Mouse (Mus musculus): ENCODE measurements around the gene Pparg. TPM values are rescaled to one million over a fixed set of nuclear protein-coding genes. Genes with fewer than 3 reads are reported as not detected.

Gene Pparg
- polyA plus RNA-seq, 1 experiment from 2014 or later, result 13.9 TPM

DNA sequence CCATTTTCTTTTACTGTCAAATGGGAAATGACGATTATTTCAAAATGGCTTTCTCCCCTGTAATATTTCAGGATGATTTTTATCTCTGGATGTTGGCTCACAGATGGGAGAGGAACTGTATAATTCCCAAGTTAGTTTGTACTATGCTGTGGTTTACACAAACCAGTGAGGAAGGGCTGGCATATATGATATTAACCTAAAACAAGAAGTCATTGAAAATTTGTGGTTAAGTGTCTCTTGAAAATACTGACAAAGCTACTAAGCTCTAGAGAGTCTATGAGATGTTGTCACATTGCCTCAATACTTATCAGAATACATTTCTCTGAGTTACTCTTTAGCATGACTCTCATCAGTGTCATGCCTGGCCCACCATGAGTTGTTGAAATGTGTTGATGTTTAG is 73.3 kb downstream of the Pparg start:
- Histone ChIP-seq H3K4me3 (ENCODE audit: low read length) (no peak overlapping the region), H3K4me1 (ENCODE audit: control insufficient read depth, insufficient read depth, low read length) (no peaks in the 10 kb centered on the region), H3K36me3 (ENCODE audit: control insufficient read depth, insufficient read depth, low read length) (no peaks in the 10 kb centered on the region), H3K9ac (ENCODE audit: low read depth, low read length) (no peak overlapping the region), H3K9me3 (ENCODE audit: control insufficient read depth, low read length) (no peaks in the 10 kb centered on the region), H3K27ac (ENCODE audit: low read length) (no peak overlapping the region), H3K4me2 (ENCODE audit: low read depth, low read length) (no peak overlapping the region), H3K27me3 (replicated peaks; ENCODE audit: control insufficient read depth, insufficient read depth, low read length) (no peaks in the 10 kb centered on the region)
- no peak for ATAC-seq
- WGBS, result 76% methylated on average over 1 of the region's 1 CpGs

DNA sequence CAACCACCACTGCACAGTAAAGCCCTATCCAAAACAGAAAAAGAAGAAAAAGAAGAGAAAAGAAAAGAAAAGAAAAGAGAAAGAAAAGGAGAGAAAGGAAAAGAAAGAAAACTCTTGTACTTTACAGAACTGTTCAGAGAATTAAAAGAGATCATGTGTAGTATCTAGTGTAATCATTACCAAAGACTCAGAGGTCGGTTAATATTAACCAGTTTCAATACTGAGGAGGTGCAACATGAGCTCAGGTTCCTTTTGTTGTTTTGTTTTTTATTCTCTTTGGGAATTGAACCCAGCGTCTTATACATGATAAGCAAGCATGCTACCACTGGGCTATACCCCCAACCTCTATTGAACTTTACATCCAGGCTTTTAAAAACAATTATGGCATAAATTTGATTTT is 74.1 kb downstream of the Pparg start:
- Histone ChIP-seq H3K36me3 (ENCODE audit: control insufficient read depth, insufficient read depth, low read length) (no peaks in the 10 kb centered on the region), H3K27ac (ENCODE audit: low read length) (no peak overlapping the region), H3K9ac (ENCODE audit: low read depth, low read length) (no peak overlapping the region), H3K4me2 (ENCODE audit: low read depth, low read length) (no peak overlapping the region), H3K4me3 (ENCODE audit: low read length) (no peak overlapping the region), H3K27me3 (replicated peaks; ENCODE audit: control insufficient read depth, insufficient read depth, low read length) (no peaks in the 10 kb centered on the region), H3K4me1 (ENCODE audit: control insufficient read depth, insufficient read depth, low read length) (no peaks in the 10 kb centered on the region), H3K9me3 (ENCODE audit: control insufficient read depth, low read length) (no peaks in the 10 kb centered on the region)
- 60% methylated on average over 2 of the region's 2 CpGs for WGBS
- no peak for ATAC-seq

DNA sequence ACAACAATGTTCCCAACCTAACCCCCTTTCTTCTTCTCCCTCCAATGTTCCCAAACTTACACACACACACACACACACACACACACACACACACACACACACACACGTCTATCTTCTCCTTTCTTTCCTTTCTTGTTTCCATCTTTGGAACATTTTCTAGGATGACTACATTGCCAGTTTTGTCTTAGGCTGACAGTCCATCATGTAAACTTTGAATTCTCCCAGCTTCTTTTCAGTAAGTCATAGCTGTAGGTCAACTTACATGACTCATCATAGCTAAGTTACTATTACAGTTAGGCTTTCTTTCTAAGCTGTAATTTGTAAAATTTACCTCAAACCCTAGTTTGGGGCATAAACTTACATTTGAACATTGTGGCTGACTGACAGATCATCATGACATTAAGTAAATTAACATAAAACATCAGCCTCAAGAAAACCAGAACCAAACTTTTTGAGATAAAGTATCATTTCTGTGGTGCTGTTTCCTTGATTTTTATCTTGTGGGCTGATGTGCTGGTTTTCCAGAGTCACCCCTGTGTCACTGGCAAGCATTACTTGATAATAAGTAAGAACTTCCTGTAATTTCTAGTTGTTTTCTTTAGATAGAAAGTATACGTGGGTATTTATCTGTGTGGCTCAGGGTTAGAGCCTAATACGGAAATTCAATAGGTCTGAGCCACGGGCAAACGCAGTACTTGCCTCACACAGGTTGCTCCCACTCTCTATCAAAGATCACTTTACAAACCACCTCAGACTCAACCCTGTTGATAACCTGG is 79.7 kb downstream of the Pparg start:
- Histone ChIP-seq H3K9me3 (ENCODE audit: control insufficient read depth, low read length) (no peaks in the 10 kb centered on the region), H3K4me1 (ENCODE audit: control insufficient read depth, insufficient read depth, low read length) (no peaks in the 10 kb centered on the region), H3K27me3 (replicated peaks; ENCODE audit: control insufficient read depth, insufficient read depth, low read length) (no peaks in the 10 kb centered on the region), H3K27ac (ENCODE audit: low read length) (no peak overlapping the region), H3K9ac (ENCODE audit: low read depth, low read length) (no peak overlapping the region), H3K4me2 (ENCODE audit: low read depth, low read length) (no peak overlapping the region), H3K36me3 (ENCODE audit: control insufficient read depth, insufficient read depth, low read length) (no peaks in the 10 kb centered on the region), H3K4me3 (ENCODE audit: low read length) (no peak overlapping the region)
- 72% methylated on average over 5 of the region's 5 CpGs for WGBS
- no peak for ATAC-seq

DNA sequence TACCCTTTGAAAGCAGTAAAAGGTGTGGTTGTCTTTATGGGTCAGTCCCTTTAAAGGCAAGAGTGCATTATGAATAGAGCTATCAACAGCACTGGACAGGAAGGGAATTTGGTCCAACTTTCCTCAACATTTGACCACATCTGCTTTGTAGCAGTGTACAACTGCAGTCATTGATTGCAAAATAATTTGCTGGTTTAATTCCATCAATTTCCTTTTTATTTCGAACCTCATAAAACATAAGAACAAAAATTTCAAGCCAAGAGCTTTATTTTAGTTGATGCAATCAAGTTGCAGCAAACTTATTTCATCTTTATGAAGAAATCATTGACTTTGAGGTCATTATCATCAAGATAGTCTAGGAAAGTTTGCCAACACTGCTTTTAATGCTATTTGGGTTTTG is 91.8 kb downstream of the Pparg start:
- WGBS, result 72% methylated on average over 1 of the region's 1 CpGs
- Histone ChIP-seq H3K9ac (ENCODE audit: low read depth, low read length) (no peak overlapping the region), H3K4me2 (ENCODE audit: low read depth, low read length) (no peak overlapping the region), H3K4me1 (ENCODE audit: control insufficient read depth, insufficient read depth, low read length) (no peaks in the 10 kb centered on the region), H3K27me3 (replicated peaks; ENCODE audit: control insufficient read depth, insufficient read depth, low read length) (no peaks in the 10 kb centered on the region), H3K4me3 (ENCODE audit: low read length) (no peak overlapping the region), H3K27ac (ENCODE audit: low read length) (no peak overlapping the region), H3K9me3 (ENCODE audit: control insufficient read depth, low read length) (no peaks in the 10 kb centered on the region), H3K36me3 (ENCODE audit: control insufficient read depth, insufficient read depth, low read length) (no peaks in the 10 kb centered on the region)
- ATAC-seq, result no peak

DNA sequence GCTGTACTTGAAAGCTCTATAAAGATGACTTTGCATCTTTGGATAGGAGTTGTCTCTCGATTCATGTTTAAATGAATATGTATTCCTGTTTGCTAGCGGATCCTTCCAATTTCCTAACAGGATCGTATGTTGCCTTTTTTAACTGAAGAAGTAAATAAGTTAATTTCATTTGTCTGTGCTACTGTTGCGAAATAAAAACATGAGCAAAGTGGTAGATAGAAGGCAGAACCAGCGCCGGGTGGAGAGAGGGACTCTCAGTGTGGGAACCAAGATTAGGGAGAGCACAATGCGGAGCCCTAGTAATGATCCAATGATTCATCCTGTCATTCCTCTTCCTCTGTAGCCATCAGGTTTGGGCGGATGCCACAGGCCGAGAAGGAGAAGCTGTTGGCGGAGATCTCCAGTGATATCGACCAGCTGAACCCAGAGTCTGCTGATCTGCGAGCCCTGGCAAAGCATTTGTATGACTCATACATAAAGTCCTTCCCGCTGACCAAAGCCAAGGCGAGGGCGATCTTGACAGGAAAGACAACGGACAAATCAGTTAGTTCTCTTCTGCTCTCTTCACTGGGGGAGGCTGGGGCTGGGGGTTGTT is 102.1 kb downstream of the Pparg start:
- Histone ChIP-seq H3K36me3 (ENCODE audit: control insufficient read depth, insufficient read depth, low read length) (no peaks in the 10 kb centered on the region), H3K27me3 (replicated peaks; ENCODE audit: control insufficient read depth, insufficient read depth, low read length) (no peaks in the 10 kb centered on the region), H3K9me3 (ENCODE audit: control insufficient read depth, low read length) (no peaks in the 10 kb centered on the region), H3K9ac (ENCODE audit: low read depth, low read length) (no peak overlapping the region), H3K4me1 (ENCODE audit: control insufficient read depth, insufficient read depth, low read length) (peaks cover 17% of the 10 kb centered on the region; the same call in 1 of the 2 replicates), H3K4me2 (ENCODE audit: low read depth, low read length) (no peak overlapping the region), H3K4me3 (ENCODE audit: low read length) (no peak overlapping the region), H3K27ac (ENCODE audit: low read length) (peak overlapping the region; percentile 81)
- peak; percentile 65 for ATAC-seq
- WGBS, result 48% methylated on average over 16 of the region's 16 CpGs

DNA sequence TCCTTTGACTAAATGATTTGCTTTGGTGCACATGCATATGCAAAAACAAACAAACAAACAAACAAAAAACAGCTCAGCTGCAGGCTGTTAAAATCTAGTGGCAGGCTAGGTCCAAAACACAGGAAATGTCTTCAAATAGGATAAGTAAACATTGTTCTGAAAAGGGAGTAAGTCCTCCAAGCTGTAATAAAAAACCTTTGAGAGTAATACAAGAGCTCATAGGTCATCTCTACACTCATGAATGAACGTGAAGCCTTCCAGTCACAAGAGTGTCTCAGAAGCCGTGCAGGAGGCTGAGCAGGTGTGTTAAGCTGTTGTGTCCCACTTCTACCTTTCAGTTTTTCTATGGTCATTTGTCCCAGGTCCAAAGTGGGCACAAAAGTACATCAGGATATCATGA is 102.6 kb downstream of the Pparg start:
- peak; percentile 88 for ATAC-seq
- H3K27me3 ChIP-seq (replicated peaks; ENCODE audit: control insufficient read depth, insufficient read depth, low read length), result no peaks in the 10 kb centered on the region
- H3K9ac ChIP-seq (ENCODE audit: low read depth, low read length), result no peak overlapping the region
- H3K27ac ChIP-seq (ENCODE audit: low read length), result peak overlapping the region; percentile 81
- H3K9me3 ChIP-seq (ENCODE audit: control insufficient read depth, low read length), result no peaks in the 10 kb centered on the region
- WGBS, result 22% methylated on average over 2 of the region's 2 CpGs
- H3K4me1 ChIP-seq (ENCODE audit: control insufficient read depth, insufficient read depth, low read length), result peaks cover 17% of the 10 kb centered on the region; the same call in 1 of the 2 replicates
- H3K4me3 ChIP-seq (ENCODE audit: low read length), result no peak overlapping the region
- no peak overlapping the region for H3K4me2 ChIP-seq (ENCODE audit: low read depth, low read length)
- H3K36me3 ChIP-seq (ENCODE audit: control insufficient read depth, insufficient read depth, low read length), result no peaks in the 10 kb centered on the region

DNA sequence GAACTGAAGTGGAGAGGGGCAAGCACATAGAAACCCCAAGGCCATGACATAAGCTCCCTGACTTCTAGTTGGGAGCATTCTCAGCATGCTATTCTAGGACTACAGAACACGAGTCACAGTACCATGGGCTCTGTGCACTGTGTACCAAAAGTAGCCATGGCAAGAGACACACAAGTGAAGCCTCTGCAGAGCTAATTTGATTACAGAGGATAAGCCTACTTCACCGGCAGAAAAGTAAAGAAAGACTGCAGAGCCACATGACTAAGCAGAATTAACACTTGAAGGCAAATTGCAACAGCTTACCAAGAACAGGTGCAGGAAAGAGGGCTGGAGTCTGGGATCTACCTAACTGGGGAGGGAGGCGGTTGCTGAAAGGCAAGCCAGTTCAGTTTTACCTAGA is 103.9 kb downstream of the Pparg start:
- peaks cover 17% of the 10 kb centered on the region; the same call in 1 of the 2 replicates for H3K4me1 ChIP-seq (ENCODE audit: control insufficient read depth, insufficient read depth, low read length)
- H3K4me3 ChIP-seq (ENCODE audit: low read length), result no peak overlapping the region
- H3K27me3 ChIP-seq (replicated peaks; ENCODE audit: control insufficient read depth, insufficient read depth, low read length), result no peaks in the 10 kb centered on the region
- H3K4me2 ChIP-seq (ENCODE audit: low read depth, low read length), result no peak overlapping the region
- WGBS, result 50% methylated on average over 3 of the region's 3 CpGs
- H3K9ac ChIP-seq (ENCODE audit: low read depth, low read length), result no peak overlapping the region
- H3K9me3 ChIP-seq (ENCODE audit: control insufficient read depth, low read length), result no peaks in the 10 kb centered on the region
- no peak for ATAC-seq
- H3K36me3 ChIP-seq (ENCODE audit: control insufficient read depth, insufficient read depth, low read length), result no peaks in the 10 kb centered on the region
- 0 out of 2 replicates have a peak overlapping the region, but pooled peaks have one; percentile 10 for H3K27ac ChIP-seq (ENCODE audit: low read length)

DNA sequence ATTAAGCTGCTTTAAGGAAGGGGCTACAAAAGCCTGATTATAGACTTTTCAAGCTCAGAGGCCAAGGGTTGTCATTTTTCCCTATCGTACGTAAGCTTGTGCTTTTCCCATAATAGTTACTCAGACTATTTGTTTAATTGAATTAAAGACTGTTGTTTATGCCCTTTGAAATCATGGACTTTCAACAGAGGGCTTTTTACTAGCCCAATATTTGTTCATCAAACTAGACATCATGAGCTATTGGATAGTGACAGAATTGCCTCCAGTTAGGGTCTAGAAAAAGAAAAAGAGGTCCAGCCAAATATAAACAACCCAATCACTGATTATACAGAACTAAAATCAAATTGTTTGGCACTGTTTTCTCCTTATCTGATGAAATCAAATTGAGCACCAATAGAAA is 104.7 kb downstream of the Pparg start:
- WGBS, result 71% methylated on average over 2 of the region's 2 CpGs
- no peak overlapping the region for H3K27ac ChIP-seq (ENCODE audit: low read length)
- no peak overlapping the region for H3K9ac ChIP-seq (ENCODE audit: low read depth, low read length)
- H3K4me2 ChIP-seq (ENCODE audit: low read depth, low read length), result no peak overlapping the region
- H3K27me3 ChIP-seq (replicated peaks; ENCODE audit: control insufficient read depth, insufficient read depth, low read length), result no peaks in the 10 kb centered on the region
- H3K4me1 ChIP-seq (ENCODE audit: control insufficient read depth, insufficient read depth, low read length), result peaks cover 23% of the 10 kb centered on the region; the same call in 1 of the 2 replicates
- H3K9me3 ChIP-seq (ENCODE audit: control insufficient read depth, low read length), result no peaks in the 10 kb centered on the region
- H3K4me3 ChIP-seq (ENCODE audit: low read length), result no peak overlapping the region
- ATAC-seq, result no peak
- no peaks in the 10 kb centered on the region for H3K36me3 ChIP-seq (ENCODE audit: control insufficient read depth, insufficient read depth, low read length)

DNA sequence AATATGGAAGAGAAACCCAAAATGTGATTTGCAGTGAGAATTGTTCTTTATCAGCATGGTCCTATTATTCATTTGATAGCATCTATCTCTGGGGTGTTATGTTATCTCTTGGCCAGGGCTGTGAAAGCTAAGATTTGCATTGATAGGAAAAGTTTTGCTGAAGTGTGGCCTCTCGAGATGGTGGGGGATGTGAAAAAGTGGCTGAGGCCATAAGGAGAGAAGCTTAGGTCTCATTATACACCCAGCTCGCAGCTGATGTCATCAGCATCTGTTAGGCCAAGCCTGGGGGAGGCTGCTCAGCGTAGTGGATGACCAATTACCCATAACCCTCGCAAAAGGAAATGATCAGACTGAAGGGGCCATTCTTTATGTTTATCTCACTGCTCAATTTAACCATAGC is 105.1 kb downstream of the Pparg start:
- Histone ChIP-seq H3K36me3 (ENCODE audit: control insufficient read depth, insufficient read depth, low read length) (no peaks in the 10 kb centered on the region), H3K4me2 (ENCODE audit: low read depth, low read length) (no peak overlapping the region), H3K9ac (ENCODE audit: low read depth, low read length) (no peak overlapping the region), H3K4me1 (ENCODE audit: control insufficient read depth, insufficient read depth, low read length) (peaks cover 23% of the 10 kb centered on the region; the same call in 1 of the 2 replicates), H3K27me3 (replicated peaks; ENCODE audit: control insufficient read depth, insufficient read depth, low read length) (no peaks in the 10 kb centered on the region), H3K4me3 (ENCODE audit: low read length) (no peak overlapping the region), H3K27ac (ENCODE audit: low read length) (0 out of 2 replicates have a peak overlapping the region, but pooled peaks have one; percentile 17), H3K9me3 (ENCODE audit: control insufficient read depth, low read length) (no peaks in the 10 kb centered on the region)
- 32% methylated on average over 4 of the region's 4 CpGs for WGBS
- ATAC-seq, result no peak
